Mouse (Mus musculus) testis, adult 2 months (tissue): ENCODE data around the gene Slit1.

Source experiments
- CTCF ChIP-seq: fragments of 200-500 bp; IDR thresholded peaks from 2 replicates; pipeline ENCODE4 v1.5.1; 2012; ENCODE audit warnings: low read depth, mild to moderate bottlenecking, inconsistent platforms, low read length, moderate library complexity; ENCODE audit not compliant: control insufficient read depth, insufficient read depth, insufficient replicate concordance
- POLR2A ChIP-seq: fragments of 200-500 bp; IDR thresholded peaks from 2 replicates; pipeline ENCODE4 v1.6.1; 2012; ENCODE audit warnings: low read depth, mild to moderate bottlenecking, inconsistent platforms, low read length, moderate library complexity; ENCODE audit not compliant: control insufficient read depth

- TF ChIP-seq CTCF (no peak), POLR2A (no peak)
Observed at GRCm38 (mm10) chr19:41684874-41685273, 58.6 kb downstream of the Slit1 start.
